Mouse (Mus musculus) spleen, adult 2 months (tissue): ENCODE results near the gene Spc24. TPM values are rescaled to one million over a fixed set of nuclear protein-coding genes. Genes with fewer than 3 reads are reported as not detected.

Experiments used
- DNase-seq, 2 experiments: peaks; one replicate each; pipeline versions ENCODE4 v3.0.0 to v3.0.0-alpha.2; 2012 to 2021; ENCODE audit warnings: low spot score in 2 of 2, low read depth in 1 of 2
- H3K27ac ChIP-seq: fragments of 200-500 bp; 2 replicates; pipeline ENCODE4 v1.5.1; 2012; ENCODE audit warnings: low read length, inconsistent platforms; ENCODE audit not compliant: insufficient read depth
- H3K27me3 ChIP-seq: fragments of 200-500 bp; 2 replicates; pipeline ENCODE4 v1.6.1; 2012; ENCODE audit warnings: mild to moderate bottlenecking, moderate library complexity, low read length, inconsistent platforms; ENCODE audit not compliant: control insufficient read depth, insufficient read depth
- H3K36me3 ChIP-seq: fragments of 200-500 bp; 2 replicates; pipeline ENCODE4 v1.6.1; 2012; ENCODE audit warnings: mild to moderate bottlenecking, low read length, inconsistent platforms; ENCODE audit not compliant: control insufficient read depth, insufficient read depth
- H3K4me1 ChIP-seq: fragments of 200-500 bp; 2 replicates; pipeline ENCODE4 v1.6.1; 2011; ENCODE audit warnings: inconsistent platforms; ENCODE audit not compliant: control insufficient read depth, insufficient read depth, insufficient read length
- H3K4me3 ChIP-seq: fragments of 200-500 bp; 2 replicates; pipeline ENCODE4 v1.5.1; 2011; ENCODE audit warnings: mild to moderate bottlenecking, inconsistent platforms; ENCODE audit not compliant: insufficient read depth, insufficient read length; ENCODE audit errors: extremely low read depth
- CTCF ChIP-seq: fragments of 200-500 bp; IDR thresholded peaks from 2 replicates; pipeline ENCODE4 v1.5.1; 2011; ENCODE audit warnings: mild to moderate bottlenecking, inconsistent platforms; ENCODE audit not compliant: insufficient read depth, insufficient read length, insufficient replicate concordance; ENCODE audit errors: extremely low read depth
- POLR2A ChIP-seq: fragments of 200-500 bp; IDR thresholded peaks from 2 replicates; pipeline ENCODE4 v1.6.1; 2011; ENCODE audit warnings: low read depth, low read length, inconsistent platforms
- WGBS: fragments of 180-500 bp; shearing (Covaris S2); methylation state at CpG from one replicate; pipeline ENCODE4 v1.1.7; 2018; 5-methylcytosine and 5-hydroxymethylcytosine counted together
- polyA plus RNA-seq: library from polyadenylated mRNA; depleted of rRNA; stranded (reverse); fragments of >200 nt; gene quantifications from 2 replicates; pipeline ENCODE4 v1.2.3, GENCODE M21; 2012; rRNA removed

Spc24 gene
- polyA plus RNA-seq: 9.0 and 11.6 TPM in 2 replicates

DNA sequence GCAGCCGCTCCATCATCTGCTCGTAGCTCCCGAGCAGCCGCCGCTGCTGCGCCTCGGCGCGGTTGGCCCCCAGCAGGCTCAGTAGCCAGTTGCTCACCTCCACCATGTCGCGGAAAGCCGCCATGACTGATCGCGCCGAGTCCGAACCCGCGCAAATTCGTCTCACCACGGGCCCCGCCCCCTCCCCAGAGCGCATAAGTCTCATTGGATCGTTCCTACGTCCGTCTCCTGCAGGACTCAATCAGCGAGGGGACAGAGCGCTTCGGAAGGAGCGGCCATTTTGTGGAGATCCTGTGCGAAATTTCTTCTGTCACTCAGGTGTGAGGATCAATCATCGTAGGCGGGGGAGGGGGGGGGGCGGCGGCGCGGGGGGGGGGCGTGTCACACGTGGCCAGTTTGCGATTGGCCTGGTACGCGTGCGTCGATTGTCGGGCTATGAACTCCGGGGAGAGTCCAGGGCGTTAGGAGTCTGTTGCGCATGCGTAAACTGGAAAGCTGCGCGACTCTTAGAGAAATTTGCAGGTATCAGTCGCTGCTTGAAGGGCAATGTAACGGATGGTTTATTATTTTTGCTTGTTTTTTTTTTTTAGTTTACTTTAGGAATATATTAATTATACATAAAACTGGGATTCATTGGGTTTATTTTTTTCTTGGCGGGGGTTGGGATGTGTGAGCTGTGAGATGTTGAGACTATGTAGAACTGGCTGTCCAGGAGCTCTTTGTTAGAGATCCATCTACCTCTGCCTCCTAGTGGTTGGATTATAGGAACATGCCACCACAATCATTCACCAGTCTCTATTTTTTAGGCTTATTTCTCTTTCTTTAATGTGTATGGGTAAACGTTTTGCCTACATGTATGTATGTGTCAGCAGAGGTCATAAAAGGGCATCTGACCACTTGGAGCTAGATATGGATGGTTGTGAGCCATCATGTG lies at the start of gene Spc24:
Spc24 (minus strand) TSS at position 149 of the 934 bp plus-strand sequence.
- no peaks in the 10 kb centered on the region for H3K36me3 ChIP-seq
- TF ChIP-seq POLR2A (no peak), CTCF (no peak)
- under 1% methylated on average over 54 of the region's 54 CpGs for WGBS

GRCm38 (mm10) chr9:21808561-21808960 lies 48.5 kb upstream of the Spc24 start:
- Histone ChIP-seq H3K4me3 (no peak overlapping the region), H3K36me3 (no peaks in the 10 kb centered on the region), H3K27ac (no peak overlapping the region), H3K4me1 (no peaks in the 10 kb centered on the region), H3K27me3 (no peaks in the 10 kb centered on the region)
- 59% methylated on average over 3 of the region's 3 CpGs for WGBS
- DNase-seq: no peak
- TF ChIP-seq POLR2A: no peak
- no peak for TF ChIP-seq CTCF

More for the DNA sequence above, at the start of gene Spc24:
- H3K27me3 ChIP-seq: no peaks in the 10 kb centered on the region
- no peaks in the 10 kb centered on the region; the same call in 1 of the 2 replicates for H3K4me1 ChIP-seq
- H3K4me3 ChIP-seq: peak within 1 kb of the TSS; percentile 77
- peak; percentile 93 to 96 for DNase-seq
- H3K27ac ChIP-seq: no peak within 1 kb of the TSS

- H3K4me3 ChIP-seq: no peak overlapping the region
- 75% methylated on average over 11 of the region's 11 CpGs for WGBS
- TF ChIP-seq CTCF: no peak
- no peak for TF ChIP-seq POLR2A
- no peak overlapping the region for H3K27ac ChIP-seq
- no peaks in the 10 kb centered on the region for H3K27me3 ChIP-seq
- H3K36me3 ChIP-seq: no peaks in the 10 kb centered on the region
- H3K4me1 ChIP-seq: no peaks in the 10 kb centered on the region
- no peak for DNase-seq
Measured at GRCm38 (mm10) chr9:21806976-21807375, 46.9 kb upstream of the Spc24 start.

DNA sequence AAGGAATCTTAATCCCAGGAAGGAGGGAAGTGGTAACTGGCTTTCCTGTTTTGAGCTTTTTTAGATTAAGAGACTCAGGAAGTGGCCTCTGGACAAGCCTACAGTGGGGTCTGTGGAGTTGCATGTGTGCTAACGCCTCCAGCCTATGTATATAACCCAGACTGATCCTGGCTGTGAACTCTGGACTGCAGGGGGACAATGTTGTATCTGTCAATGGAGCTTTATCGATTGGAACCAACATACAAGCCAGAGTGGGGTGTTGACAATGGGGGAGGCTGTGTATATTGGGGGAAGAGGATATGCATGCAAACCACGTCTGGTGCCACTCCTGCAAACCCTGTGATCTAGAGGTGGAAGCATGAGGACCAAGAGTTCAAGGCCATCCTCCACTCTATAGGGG lies 46.3 kb upstream of the Spc24 start:
- TF ChIP-seq POLR2A (no peak), CTCF (no peak)
- no peak for DNase-seq
- Histone ChIP-seq H3K36me3 (no peaks in the 10 kb centered on the region), H3K27ac (no peak overlapping the region), H3K4me3 (no peak overlapping the region), H3K27me3 (no peaks in the 10 kb centered on the region), H3K4me1 (no peaks in the 10 kb centered on the region)
- WGBS: 22% methylated on average over 3 of the region's 3 CpGs

- peak; percentile 25 to 66 for DNase-seq
- Histone ChIP-seq H3K27me3 (no peaks in the 10 kb centered on the region), H3K36me3 (no peaks in the 10 kb centered on the region), H3K4me3 (no peak overlapping the region), H3K4me1 (no peaks in the 10 kb centered on the region), H3K27ac (no peak overlapping the region)
- TF ChIP-seq POLR2A (no peak), CTCF (peak; percentile 93)
- 44% methylated on average over 13 of the region's 13 CpGs for WGBS
Measured at GRCm38 (mm10) chr9:21803986-21804644, 44.0 kb upstream of the Spc24 start.

DNA sequence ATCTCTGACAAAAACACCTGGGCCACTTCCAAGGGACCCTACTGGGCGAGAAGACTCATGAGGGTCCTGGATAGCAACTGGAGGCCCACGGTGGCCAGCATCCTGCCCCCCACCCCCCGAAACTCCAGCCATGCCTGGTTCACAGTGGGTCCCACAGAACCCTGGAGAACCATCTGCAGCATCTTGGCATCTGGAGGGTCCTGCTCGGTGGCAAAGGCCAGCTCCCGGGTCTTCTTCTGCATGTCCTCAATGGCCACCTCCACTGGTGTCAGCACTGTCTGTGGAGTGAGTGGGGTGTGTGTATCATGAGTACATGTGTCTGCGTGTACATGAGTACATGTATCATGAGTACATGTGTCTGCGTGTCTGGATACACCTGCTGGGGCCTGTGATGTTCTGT lies 41.5 kb upstream of the Spc24 start:
- no peak for TF ChIP-seq CTCF
- no peak for TF ChIP-seq POLR2A
- Histone ChIP-seq H3K4me3 (no peak overlapping the region), H3K27ac (no peak overlapping the region), H3K36me3 (no peaks in the 10 kb centered on the region), H3K27me3 (peaks cover 4% of the 10 kb centered on the region; the same call in 1 of the 2 replicates), H3K4me1 (peaks cover 8% of the 10 kb centered on the region; the same call in 1 of the 2 replicates)
- no peak for DNase-seq
- WGBS: 91% methylated on average over 7 of the region's 7 CpGs

DNA sequence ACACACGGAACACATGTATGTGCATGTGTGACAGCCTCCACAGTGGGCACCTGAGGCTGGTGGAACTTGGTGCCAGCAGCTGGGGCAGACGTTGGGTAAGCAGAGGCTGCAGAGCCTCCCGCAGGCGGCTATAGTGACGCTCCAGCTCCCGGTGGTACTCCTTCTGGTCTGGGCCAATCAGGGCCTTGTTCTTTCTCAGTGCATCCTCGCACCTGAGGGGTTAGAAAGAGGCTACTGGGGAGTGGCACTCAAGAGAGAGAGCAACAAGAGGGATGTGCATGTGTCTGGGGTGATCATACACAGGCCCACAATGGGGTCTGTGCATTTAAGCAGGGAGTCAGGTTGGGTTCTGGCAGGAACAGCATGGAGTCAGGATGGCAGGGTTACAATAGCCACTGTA lies 41.0 kb upstream of the Spc24 start:
- 86% methylated on average over 7 of the region's 7 CpGs for WGBS
- Histone ChIP-seq H3K27ac (no peak overlapping the region), H3K4me1 (peaks cover 8% of the 10 kb centered on the region; the same call in 1 of the 2 replicates), H3K36me3 (no peaks in the 10 kb centered on the region), H3K27me3 (peaks cover 4% of the 10 kb centered on the region; the same call in 1 of the 2 replicates), H3K4me3 (no peak overlapping the region)
- no peak for DNase-seq
- TF ChIP-seq CTCF (no peak), POLR2A (no peak)
